Mouse (Mus musculus): ENCODE data around the gene Alg14.

- no peak for TF ChIP-seq CTCF (IDR thresholded peaks at IDR 0.05; ENCODE audit: borderline replicate concordance, control insufficient read depth, extremely low read depth, insufficient read depth, low read length, poor library complexity)
- TF ChIP-seq POLR2A (IDR thresholded peaks at IDR 0.05; ENCODE audit: control insufficient read depth, extremely low read depth, insufficient read depth, low read length, poor library complexity): no peak
Measured at GRCm38 (mm10) chr3:121389366-121389765, 97.8 kb downstream of the Alg14 start.
